Mouse (Mus musculus): ENCODE results near the gene Vasp. TPM values are rescaled to one million over a fixed set of nuclear protein-coding genes. Genes with fewer than 3 reads are reported as not detected.
"Not testable (repeated sequence)": the region's sequence is repeated elsewhere in the genome, so short reads cannot be mapped to it uniquely, and the experiment has no call there.

The Vasp gene
- polyA plus RNA-seq, 1 experiment from 2014 or later: 85.9 TPM

DNA sequence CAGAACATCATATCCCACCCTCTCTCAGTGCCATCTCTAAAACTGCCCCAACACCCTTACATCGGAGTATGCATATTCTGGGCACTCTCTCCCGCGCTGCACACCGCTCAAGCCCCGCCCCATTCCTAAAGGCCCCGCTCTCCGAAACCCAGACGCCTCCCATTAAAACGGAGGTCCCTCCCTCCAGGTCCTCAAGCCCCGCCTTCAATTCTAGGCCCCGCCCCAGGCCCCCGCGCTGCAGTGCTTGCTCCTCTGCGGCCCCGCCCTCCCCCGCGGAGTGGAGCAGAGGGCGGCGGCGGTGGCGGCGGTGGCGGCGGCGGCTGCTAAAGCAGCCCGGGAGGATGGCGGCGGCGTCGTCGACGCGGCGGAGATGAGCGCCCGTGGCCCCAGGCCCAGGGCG lies 10.8 kb upstream of the Vasp start, which contains the start of gene Rtn2:
Gene Rtn2, plus strand, starts transcription at position 240 of the 400 bp plus-strand sequence.
- peaks cover 60% of the 10 kb centered on the region for H3K27me3 ChIP-seq (replicated peaks; ENCODE audit: control insufficient read depth, insufficient read depth, low read length)
- ATAC-seq (replicated peaks; ENCODE audit: low FRiP score): peak; percentile 89
- peak within 1 kb of the TSS; percentile 100 for H3K4me2 ChIP-seq
- H3K9me3 ChIP-seq (ENCODE audit: control insufficient read depth, low read length): no peaks in the 10 kb centered on the region
- DNase-seq (ENCODE audit: low spot score): peak; percentile 88
- H3K4me3 ChIP-seq (ENCODE audit: low read depth, low read length): peak within 1 kb of the TSS; percentile 69
- H3K4me1 ChIP-seq (replicated peaks; ENCODE audit: control insufficient read depth, insufficient read depth, low read length): peaks cover 11% of the 10 kb centered on the region
- WGBS: 0% methylated on average over 33 of the region's 37 CpGs
- H3K36me3 ChIP-seq (ENCODE audit: control insufficient read depth, insufficient read depth, low read length): no peaks in the 10 kb centered on the region
- peak within 1 kb of the TSS; percentile 59 for H3K9ac ChIP-seq (ENCODE audit: low read depth, low read length)
- H3K27ac ChIP-seq (ENCODE audit: low read depth, low read length): no peak within 1 kb of the TSS

GRCm38 (mm10) chr7:19281680-19282304 lies 10.2 kb upstream of the Vasp start:
- peak; percentile 14 for ATAC-seq (replicated peaks; ENCODE audit: low FRiP score)
- H3K9me3 ChIP-seq (ENCODE audit: control insufficient read depth, low read length); H3K36me3 ChIP-seq (ENCODE audit: control insufficient read depth, insufficient read depth, low read length); DNase-seq (ENCODE audit: low spot score); H3K9ac ChIP-seq (ENCODE audit: low read depth, low read length); H3K27ac ChIP-seq (ENCODE audit: low read depth, low read length): not testable (repeated sequence)
- 30% methylated on average over 6 of the region's 6 CpGs for WGBS
- peaks cover 62% of the 10 kb centered on the region for H3K27me3 ChIP-seq (replicated peaks; ENCODE audit: control insufficient read depth, insufficient read depth, low read length)
- H3K4me1 ChIP-seq (replicated peaks; ENCODE audit: control insufficient read depth, insufficient read depth, low read length): peaks cover 11% of the 10 kb centered on the region
- H3K4me2 ChIP-seq: peak overlapping the region; percentile 100
- H3K4me3 ChIP-seq (ENCODE audit: low read depth, low read length): peak overlapping the region; percentile 69

DNA sequence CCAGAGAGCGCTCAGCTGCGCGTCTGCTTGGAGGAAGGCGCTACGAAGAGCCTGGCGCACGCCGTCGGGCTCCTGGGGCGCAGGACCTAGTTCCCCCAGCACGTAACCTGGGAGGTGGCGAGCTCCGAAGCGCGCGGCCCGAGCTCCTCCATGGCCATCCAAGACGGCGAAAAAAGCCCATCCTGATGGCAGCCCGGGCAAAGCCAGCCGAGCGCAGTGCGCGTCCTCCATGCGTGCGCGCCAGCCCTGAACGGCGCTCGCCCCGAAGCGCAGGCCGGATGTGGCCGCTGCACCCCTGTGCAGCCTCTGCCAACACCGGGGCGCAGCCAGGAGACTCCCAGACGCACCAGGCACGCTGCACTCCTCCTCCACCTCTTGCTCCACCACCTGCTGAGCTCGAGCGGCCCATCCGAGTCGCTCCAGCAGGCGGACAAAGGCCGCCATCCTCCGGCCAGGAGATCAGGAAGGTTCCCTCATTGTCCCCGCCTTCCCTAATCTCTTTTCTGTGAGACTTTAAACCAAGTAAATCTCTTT lies 8.0 kb upstream of the Vasp start, which contains the start of gene Ppm1n:
Gene Ppm1n, minus strand, starts transcription at position 484 of the 534 bp plus-strand sequence.
- Histone ChIP-seq H3K27ac (ENCODE audit: low read depth, low read length) (no peak within 1 kb of the TSS), H3K36me3 (ENCODE audit: control insufficient read depth, insufficient read depth, low read length) (no peaks in the 10 kb centered on the region), H3K4me2 (peak within 1 kb of the TSS; percentile 56), H3K4me3 (ENCODE audit: low read depth, low read length) (peak within 1 kb of the TSS; percentile 33), H3K9ac (ENCODE audit: low read depth, low read length) (no peak within 1 kb of the TSS), H3K27me3 (replicated peaks; ENCODE audit: control insufficient read depth, insufficient read depth, low read length) (peaks cover 62% of the 10 kb centered on the region), H3K4me1 (replicated peaks; ENCODE audit: control insufficient read depth, insufficient read depth, low read length) (peaks cover 11% of the 10 kb centered on the region), H3K9me3 (ENCODE audit: control insufficient read depth, low read length) (no peaks in the 10 kb centered on the region)
- WGBS: 2% methylated on average over 45 of the region's 46 CpGs
- ATAC-seq (replicated peaks; ENCODE audit: low FRiP score): no peak
- no peak for DNase-seq (ENCODE audit: low spot score)

DNA sequence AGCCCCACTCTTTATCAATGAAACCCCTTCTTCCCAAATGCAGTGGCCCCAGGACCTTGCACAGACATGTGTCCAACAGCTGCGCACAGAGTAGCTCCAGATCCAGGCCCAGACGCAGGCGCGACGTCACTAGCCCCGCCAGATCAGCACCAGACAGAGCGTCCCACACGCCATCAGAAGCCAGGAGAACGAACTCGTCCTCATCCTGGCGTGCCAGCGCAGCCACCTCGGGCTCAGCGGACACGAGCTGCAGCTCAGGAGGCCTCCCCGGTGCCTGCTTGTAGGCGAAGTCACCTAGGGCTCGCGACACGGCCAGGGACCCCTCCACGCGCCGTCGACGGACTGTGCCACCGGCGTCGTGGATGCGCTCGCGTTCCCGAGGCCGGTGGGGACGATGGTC lies 7.4 kb upstream of the Vasp start:
- no peak for DNase-seq (ENCODE audit: low spot score)
- Histone ChIP-seq H3K9ac (ENCODE audit: low read depth, low read length) (no peak overlapping the region), H3K27ac (ENCODE audit: low read depth, low read length) (no peak overlapping the region), H3K4me2 (peak overlapping the region; percentile 56), H3K4me3 (ENCODE audit: low read depth, low read length) (peak overlapping the region; percentile 33), H3K4me1 (replicated peaks; ENCODE audit: control insufficient read depth, insufficient read depth, low read length) (peaks cover 11% of the 10 kb centered on the region), H3K27me3 (replicated peaks; ENCODE audit: control insufficient read depth, insufficient read depth, low read length) (peaks cover 58% of the 10 kb centered on the region), H3K9me3 (ENCODE audit: control insufficient read depth, low read length) (no peaks in the 10 kb centered on the region), H3K36me3 (ENCODE audit: control insufficient read depth, insufficient read depth, low read length) (no peaks in the 10 kb centered on the region)
- 4% methylated on average over 34 of the region's 34 CpGs for WGBS
- no peak for ATAC-seq (replicated peaks; ENCODE audit: low FRiP score)

GRCm38 (mm10) chr7:19276253-19276652 lies 4.6 kb upstream of the Vasp start:
- no peak overlapping the region for H3K4me3 ChIP-seq (ENCODE audit: low read depth, low read length)
- 46% methylated on average over 4 of the region's 4 CpGs for WGBS
- H3K36me3 ChIP-seq (ENCODE audit: control insufficient read depth, insufficient read depth, low read length): no peaks in the 10 kb centered on the region
- H3K4me1 ChIP-seq (replicated peaks; ENCODE audit: control insufficient read depth, insufficient read depth, low read length): 0 out of 2 replicates have a peak, but pooled peaks cover 2% of the 10 kb centered on the region
- H3K27me3 ChIP-seq (replicated peaks; ENCODE audit: control insufficient read depth, insufficient read depth, low read length): peaks cover 41% of the 10 kb centered on the region
- H3K27ac ChIP-seq (ENCODE audit: low read depth, low read length): no peak overlapping the region
- H3K9me3 ChIP-seq (ENCODE audit: control insufficient read depth, low read length): no peaks in the 10 kb centered on the region
- no peak overlapping the region for H3K4me2 ChIP-seq
- DNase-seq (ENCODE audit: low spot score) (no peak), ATAC-seq (replicated peaks; ENCODE audit: low FRiP score) (no peak)
- H3K9ac ChIP-seq (ENCODE audit: low read depth, low read length): no peak overlapping the region

- H3K27ac ChIP-seq (ENCODE audit: low read depth, low read length): peak overlapping the region; percentile 98
- DNase-seq (ENCODE audit: low spot score): peak; percentile 90
- peaks cover under 1% of the 10 kb centered on the region for H3K27me3 ChIP-seq (replicated peaks; ENCODE audit: control insufficient read depth, insufficient read depth, low read length)
- peak; percentile 72 for ATAC-seq (replicated peaks; ENCODE audit: low FRiP score)
- no peaks in the 10 kb centered on the region for H3K9me3 ChIP-seq (ENCODE audit: control insufficient read depth, low read length)
- H3K36me3 ChIP-seq (ENCODE audit: control insufficient read depth, insufficient read depth, low read length): peaks cover 4% of the 10 kb centered on the region; the same call in 1 of the 2 replicates
- peak overlapping the region; percentile 98 for H3K4me3 ChIP-seq (ENCODE audit: low read depth, low read length)
- peak overlapping the region; percentile 93 for H3K9ac ChIP-seq (ENCODE audit: low read depth, low read length)
- 0% methylated on average over 36 of the region's 36 CpGs for WGBS
- peak overlapping the region; percentile 90 for H3K4me2 ChIP-seq
- H3K4me1 ChIP-seq (replicated peaks; ENCODE audit: control insufficient read depth, insufficient read depth, low read length): peaks cover 22% of the 10 kb centered on the region
Measured at GRCm38 (mm10) chr7:19272173-19272764, 652 bp upstream of the Vasp start.

DNA sequence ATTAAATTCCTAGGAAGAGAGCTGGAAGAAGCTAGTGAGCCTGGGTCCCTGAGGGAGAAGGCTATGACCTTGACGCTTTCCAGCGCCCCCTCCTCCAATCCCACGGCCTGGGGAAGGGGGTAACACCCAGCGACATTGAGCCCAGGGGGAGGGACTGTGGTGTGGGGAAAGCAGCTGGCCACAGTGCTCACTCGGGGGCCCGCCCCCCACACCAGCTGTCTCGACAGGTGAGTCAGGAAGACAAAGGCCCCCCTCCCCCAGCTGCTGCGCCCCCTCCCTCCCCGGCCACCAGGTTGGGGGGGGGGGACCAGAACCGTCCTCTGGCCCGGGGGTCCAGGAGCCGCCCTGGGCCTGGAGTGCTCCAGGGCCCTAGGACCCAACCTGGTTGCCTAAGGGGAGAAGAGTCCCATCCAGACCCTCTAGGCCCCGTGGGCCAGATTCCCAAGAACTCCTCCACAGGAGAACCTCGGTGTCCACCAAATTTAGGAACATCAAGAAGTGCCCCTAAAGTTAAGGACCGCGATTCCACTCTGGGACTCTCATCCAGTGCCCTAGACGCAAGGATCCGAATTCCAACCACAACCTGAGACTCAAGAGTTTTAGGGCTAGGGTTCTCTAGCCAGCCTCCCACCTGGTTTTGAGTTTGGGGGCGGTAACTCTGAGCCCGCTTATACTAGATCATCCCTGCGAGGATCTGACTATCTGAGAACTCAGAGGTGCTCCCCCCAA lies 944 bp downstream of the Vasp start:
- ATAC-seq (replicated peaks; ENCODE audit: low FRiP score) (no peak), DNase-seq (ENCODE audit: low spot score) (no peak)
- no peaks in the 10 kb centered on the region for H3K27me3 ChIP-seq (replicated peaks; ENCODE audit: control insufficient read depth, insufficient read depth, low read length)
- peak overlapping the region; percentile 98 for H3K27ac ChIP-seq (ENCODE audit: low read depth, low read length)
- peak overlapping the region; percentile 90 for H3K4me2 ChIP-seq
- H3K9ac ChIP-seq (ENCODE audit: low read depth, low read length): peak overlapping the region; percentile 93
- peaks cover 37% of the 10 kb centered on the region for H3K4me1 ChIP-seq (replicated peaks; ENCODE audit: control insufficient read depth, insufficient read depth, low read length)
- H3K4me3 ChIP-seq (ENCODE audit: low read depth, low read length): peak overlapping the region; percentile 98
- WGBS: under 1% methylated on average over 20 of the region's 21 CpGs
- peaks cover 7% of the 10 kb centered on the region; the same call in 1 of the 2 replicates for H3K36me3 ChIP-seq (ENCODE audit: control insufficient read depth, insufficient read depth, low read length)
- no peaks in the 10 kb centered on the region for H3K9me3 ChIP-seq (ENCODE audit: control insufficient read depth, low read length)

GRCm38 (mm10) chr7:19269721-19270441 lies 1.7 kb downstream of the Vasp start:
- Histone ChIP-seq H3K4me3 (ENCODE audit: low read depth, low read length) (peak overlapping the region; percentile 98), H3K4me1 (replicated peaks; ENCODE audit: control insufficient read depth, insufficient read depth, low read length) (peaks cover 45% of the 10 kb centered on the region)
- WGBS: 2% methylated on average over 18 of the region's 19 CpGs

More at GRCm38 (mm10) chr7:19269721-19270441, 1.7 kb downstream of the Vasp start:
- no peaks in the 10 kb centered on the region for H3K9me3 ChIP-seq (ENCODE audit: control insufficient read depth, low read length)
- peak overlapping the region; percentile 93 for H3K9ac ChIP-seq (ENCODE audit: low read depth, low read length)
- ATAC-seq (replicated peaks; ENCODE audit: low FRiP score): peak; percentile 32
- peak overlapping the region; percentile 98 for H3K27ac ChIP-seq (ENCODE audit: low read depth, low read length)
- H3K27me3 ChIP-seq (replicated peaks; ENCODE audit: control insufficient read depth, insufficient read depth, low read length): no peaks in the 10 kb centered on the region
- peaks cover 7% of the 10 kb centered on the region; the same call in 1 of the 2 replicates for H3K36me3 ChIP-seq (ENCODE audit: control insufficient read depth, insufficient read depth, low read length)
- H3K4me2 ChIP-seq: peak overlapping the region; percentile 90
- DNase-seq (ENCODE audit: low spot score): peak; percentile 69

All from liver, embryonic 11.5 days (tissue).